Mouse (Mus musculus) heart, embryonic 16.5 days (tissue): ENCODE measurements around the gene Arl8b. TPM values are rescaled to one million over a fixed set of nuclear protein-coding genes. Genes with fewer than 3 reads are reported as not detected.

Experiments
- ATAC-seq: fragments of 200-750 bp; cut with Nextera tagmentation; replicated peaks from 2 replicates; pipeline ENCODE4 v1.8.0; 2017; ENCODE audit warnings: moderate number of reproducible peaks; ENCODE audit not compliant: insufficient read depth, low FRiP score; ENCODE audit errors: extremely low read depth
- H3K27ac ChIP-seq: fragments of 300-500 bp; sonication (generic); 2 replicates; pipeline ENCODE4 v1.5.1; 2014; ENCODE audit warnings: mild to moderate bottlenecking, low read length, control low read depth, moderate library complexity
- H3K27me3 ChIP-seq: fragments of 300-500 bp; sonication (generic); 2 replicates; pipeline ENCODE4 v1.6.1; 2014; ENCODE audit warnings: low read length, mixed read lengths; ENCODE audit not compliant: control insufficient read depth, insufficient read depth
- H3K36me3 ChIP-seq: fragments of 300-500 bp; sonication (generic); 2 replicates; pipeline ENCODE4 v1.6.1; 2014; ENCODE audit not compliant: control insufficient read depth, insufficient read depth
- H3K4me1 ChIP-seq: fragments of 300-500 bp; sonication (generic); 2 replicates; pipeline ENCODE4 v1.6.1; 2014; ENCODE audit warnings: low read length, mixed read lengths; ENCODE audit not compliant: control insufficient read depth, insufficient read depth
- H3K4me2 ChIP-seq: fragments of 300-500 bp; sonication (generic); 2 replicates; pipeline ENCODE4 v1.6.1; 2014; ENCODE audit warnings: low read depth, mild to moderate bottlenecking, control low read depth, low read length
- H3K4me3 ChIP-seq: fragments of 300-500 bp; sonication (generic); 2 replicates; pipeline ENCODE4 v1.5.1; 2014; ENCODE audit warnings: mild to moderate bottlenecking, control low read depth, low read length
- H3K9ac ChIP-seq: fragments of 300-500 bp; sonication (generic); 2 replicates; pipeline ENCODE4 v1.6.1; 2014; ENCODE audit warnings: low read length, control low read depth
- H3K9me3 ChIP-seq: fragments of 300-500 bp; sonication (generic); replicated peaks from 2 replicates; pipeline ENCODE4 v1.6.1; 2016; ENCODE audit warnings: low read length; ENCODE audit not compliant: control insufficient read depth
- WGBS: fragments of 180-500 bp; shearing (Covaris S2); extraction: QIAGEN DNeasy Blood & Tissue Kit; methylation state at CpG from one replicate; pipeline ENCODE4 v1.1.7; 2014; 5-methylcytosine and 5-hydroxymethylcytosine counted together
- polyA plus RNA-seq: library from polyadenylated mRNA; unstranded; fragments of >200 nt; fragmentation: Nextera tagmentation; extraction: Ambion mirVana; gene quantifications from 2 replicates; pipeline ENCODE4 v1.2.1, GENCODE M21; 2015

Gene Arl8b
- polyA plus RNA-seq, 1 experiment from 2014 or later, result 72.5 TPM

DNA sequence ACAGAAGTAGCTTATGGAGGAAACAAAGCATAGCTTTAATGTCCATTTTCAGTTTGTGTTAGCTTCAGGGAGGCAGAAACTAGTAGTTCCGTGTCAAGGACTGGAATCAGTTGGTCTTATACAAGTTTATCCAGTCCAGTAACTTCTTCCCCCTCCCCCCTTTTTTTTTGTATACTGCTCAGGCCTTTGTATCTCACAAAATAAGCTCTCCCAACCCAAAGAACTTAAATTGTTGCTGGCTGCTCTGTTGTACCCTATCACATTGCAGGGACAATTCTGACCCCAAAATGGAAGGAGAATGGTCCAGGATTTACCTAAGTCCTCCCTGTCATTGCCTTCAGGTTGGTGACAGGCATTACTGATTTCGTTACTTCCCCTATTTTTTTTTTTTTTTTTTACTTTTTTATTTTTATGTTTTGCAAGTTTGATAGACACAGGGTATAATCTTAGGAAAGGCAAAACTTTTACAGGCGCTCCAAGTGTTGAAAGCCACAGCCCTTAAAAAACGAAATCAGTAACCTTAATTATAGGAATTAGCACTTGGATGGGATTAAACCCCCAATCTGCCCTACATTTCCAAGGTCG, 44.5 kb downstream of the Arl8b start:
- WGBS, result 27% methylated on average over 5 of the region's 5 CpGs
- no peaks in the 10 kb centered on the region for H3K9me3 ChIP-seq
- H3K27me3 ChIP-seq, result no peaks in the 10 kb centered on the region
- H3K4me2 ChIP-seq, result peak overlapping the region; percentile 94
- no peak for ATAC-seq
- H3K36me3 ChIP-seq, result peaks cover 12% of the 10 kb centered on the region; the same call in 1 of the 2 replicates
- H3K4me1 ChIP-seq, result peaks cover 16% of the 10 kb centered on the region
- peak overlapping the region; percentile 67 for H3K9ac ChIP-seq
- peak overlapping the region; percentile 43; the same call in 1 of the 2 replicates for H3K27ac ChIP-seq
- peak overlapping the region; percentile 97 for H3K4me3 ChIP-seq

DNA sequence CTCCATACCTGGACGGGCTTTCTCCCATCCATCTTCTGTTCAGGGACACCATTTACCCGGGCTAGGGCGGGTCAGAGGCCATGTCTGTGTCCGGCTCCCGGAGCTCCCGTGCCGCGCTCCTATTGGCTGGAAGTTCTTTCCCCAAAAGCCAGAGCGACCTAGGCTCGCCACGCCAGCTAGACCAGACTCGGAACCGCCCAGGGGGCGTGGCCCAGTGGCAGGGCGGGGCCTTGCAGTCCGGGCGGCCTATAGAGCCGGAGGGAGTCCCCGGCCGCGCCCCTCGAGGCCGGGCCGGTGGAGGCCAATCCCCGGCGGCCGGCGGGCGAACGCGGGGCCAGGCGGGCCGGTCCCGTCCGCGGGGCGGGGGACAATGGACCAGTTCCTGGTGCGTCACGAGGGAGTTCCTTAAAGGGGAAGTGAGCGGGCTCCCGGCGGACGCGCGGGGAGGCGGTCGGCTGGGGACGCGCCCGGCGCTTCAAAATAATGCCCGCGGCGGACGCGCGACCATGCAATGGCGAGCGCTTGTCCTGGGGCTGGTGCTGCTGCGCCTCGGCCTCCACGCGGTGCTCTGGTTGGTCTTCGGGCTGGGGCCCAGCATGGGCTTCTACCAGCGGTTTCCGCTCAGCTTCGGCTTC, 45.5 kb downstream of the Arl8b start, which contains the start of gene Edem1:
Gene Edem1, plus strand, starts transcription at position 408 of the 635 bp plus-strand sequence.
- H3K27ac ChIP-seq, result peak within 1 kb of the TSS; percentile 84
- peaks cover 5% of the 10 kb centered on the region; the same call in 1 of the 2 replicates for H3K36me3 ChIP-seq
- H3K4me1 ChIP-seq, result peaks cover 16% of the 10 kb centered on the region
- H3K27me3 ChIP-seq, result no peaks in the 10 kb centered on the region
- peak within 1 kb of the TSS; percentile 94 for H3K4me2 ChIP-seq
- H3K4me3 ChIP-seq, result peak within 1 kb of the TSS; percentile 97
- under 1% methylated on average over 66 of the region's 67 CpGs for WGBS
- no peaks in the 10 kb centered on the region for H3K9me3 ChIP-seq
- ATAC-seq, result peak; percentile 99
- H3K9ac ChIP-seq, result peak within 1 kb of the TSS; percentile 94

DNA sequence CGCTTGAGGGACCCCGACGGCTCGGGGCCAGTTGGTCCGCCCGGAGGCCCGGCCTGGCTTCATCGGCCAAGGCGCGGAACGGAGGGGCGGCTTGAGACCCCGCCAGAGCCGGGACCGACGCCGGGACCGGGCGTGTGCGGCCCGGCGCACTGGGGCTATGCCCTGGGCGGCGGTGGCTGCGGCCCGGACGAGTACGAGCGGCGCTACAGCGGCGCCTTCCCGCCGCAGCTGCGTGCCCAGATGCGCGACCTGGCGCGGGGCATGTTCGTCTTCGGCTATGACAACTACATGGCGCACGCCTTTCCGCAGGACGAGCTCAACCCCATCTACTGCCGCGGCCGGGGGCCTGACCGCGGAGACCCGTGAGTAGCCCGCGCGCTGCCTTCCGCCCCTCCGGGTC, 46.0 kb downstream of the Arl8b start:
- peak; percentile 34 for ATAC-seq
- H3K27me3 ChIP-seq, result no peaks in the 10 kb centered on the region
- H3K36me3 ChIP-seq, result peaks cover 2% of the 10 kb centered on the region; the same call in 1 of the 2 replicates
- H3K9ac ChIP-seq, result peak overlapping the region; percentile 94
- H3K4me1 ChIP-seq, result peaks cover 16% of the 10 kb centered on the region
- H3K9me3 ChIP-seq, result no peaks in the 10 kb centered on the region
- WGBS, result under 1% methylated on average over 56 of the region's 56 CpGs
- peak overlapping the region; percentile 94 for H3K4me2 ChIP-seq
- H3K27ac ChIP-seq, result peak overlapping the region; percentile 84
- H3K4me3 ChIP-seq, result peak overlapping the region; percentile 97

DNA sequence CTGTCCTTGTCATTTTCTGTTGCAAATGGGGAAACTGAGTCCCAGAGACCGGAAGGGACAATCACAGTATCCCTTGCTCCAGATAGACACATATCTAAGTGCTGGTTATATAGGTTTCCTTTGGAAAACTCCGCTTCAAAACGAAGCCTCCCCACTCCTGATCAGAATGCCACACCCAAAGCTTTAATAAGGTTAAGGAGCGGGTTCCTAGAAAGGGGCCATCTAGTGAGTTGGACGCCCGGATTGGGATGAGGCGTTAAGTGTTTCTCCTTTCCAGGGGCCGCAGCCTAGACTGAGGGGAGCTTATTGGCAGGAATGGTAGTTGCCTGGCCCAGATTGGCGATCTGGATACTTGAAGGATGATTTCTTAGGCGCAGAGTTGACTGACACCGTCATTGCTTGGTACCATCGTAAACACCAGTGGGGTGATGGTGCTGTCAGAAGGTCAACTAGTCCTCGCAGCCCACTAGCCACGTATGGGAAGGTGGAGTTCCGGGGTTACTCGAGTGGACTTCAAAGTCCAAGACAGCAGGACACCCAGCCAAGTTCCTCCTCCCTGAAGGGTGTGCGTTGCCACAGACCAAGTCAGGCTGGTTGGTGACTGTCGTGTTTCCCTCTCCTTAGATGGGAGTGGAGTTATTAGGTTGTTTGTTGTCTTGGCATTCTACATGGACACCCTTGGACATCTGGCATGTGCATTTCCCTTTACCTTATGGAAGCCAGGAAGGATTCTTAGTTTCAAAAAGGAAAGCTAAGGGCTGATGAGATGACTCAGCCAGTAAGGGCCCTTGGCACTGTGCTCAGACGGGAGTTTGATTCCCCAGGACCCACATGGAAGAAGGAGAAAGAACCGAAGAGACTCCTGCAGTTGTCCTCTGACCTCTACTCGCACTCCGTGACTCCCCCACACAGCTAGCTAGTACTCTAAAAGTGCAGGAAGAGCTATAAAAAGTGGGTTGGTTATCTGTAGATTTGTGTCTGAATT, 46.8 kb downstream of the Arl8b start:
- no peak for ATAC-seq
- 16% methylated on average over 22 of the region's 22 CpGs for WGBS
- H3K4me3 ChIP-seq, result peak overlapping the region; percentile 97
- peaks cover 14% of the 10 kb centered on the region for H3K4me1 ChIP-seq
- H3K36me3 ChIP-seq, result peaks cover 2% of the 10 kb centered on the region; the same call in 1 of the 2 replicates
- no peaks in the 10 kb centered on the region for H3K27me3 ChIP-seq
- H3K4me2 ChIP-seq, result peak overlapping the region; percentile 94
- peak overlapping the region; percentile 94 for H3K9ac ChIP-seq
- no peaks in the 10 kb centered on the region for H3K9me3 ChIP-seq
- H3K27ac ChIP-seq, result peak overlapping the region; percentile 84

DNA sequence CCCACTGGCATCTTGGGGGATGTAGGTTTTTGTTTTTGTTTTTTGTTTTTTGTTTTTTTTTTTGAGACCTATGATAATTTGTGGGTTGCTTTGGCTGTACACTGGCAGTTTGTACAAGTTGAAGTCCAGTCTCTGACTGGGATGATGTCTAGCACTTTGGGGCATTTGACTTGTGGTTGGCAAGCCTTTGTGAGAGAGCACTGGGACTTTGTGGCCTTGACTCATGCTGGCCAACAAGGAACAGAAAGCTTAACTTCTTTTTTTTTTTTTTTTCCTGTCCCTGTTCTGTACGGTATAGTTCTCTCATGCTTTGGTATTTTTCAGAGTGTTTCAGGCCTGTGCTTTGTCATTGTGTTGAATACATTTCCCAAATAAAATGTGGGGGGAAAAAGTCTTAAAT, 49.3 kb downstream of the Arl8b start:
- Histone ChIP-seq H3K27ac (no peak overlapping the region), H3K27me3 (no peaks in the 10 kb centered on the region), H3K9me3 (no peaks in the 10 kb centered on the region), H3K4me3 (no peak overlapping the region), H3K4me2 (no peak overlapping the region), H3K36me3 (peaks cover 2% of the 10 kb centered on the region; the same call in 1 of the 2 replicates), H3K9ac (no peak overlapping the region), H3K4me1 (peaks cover 10% of the 10 kb centered on the region)
- WGBS, result 77% methylated on average over 1 of the region's 1 CpGs
- no peak for ATAC-seq

DNA sequence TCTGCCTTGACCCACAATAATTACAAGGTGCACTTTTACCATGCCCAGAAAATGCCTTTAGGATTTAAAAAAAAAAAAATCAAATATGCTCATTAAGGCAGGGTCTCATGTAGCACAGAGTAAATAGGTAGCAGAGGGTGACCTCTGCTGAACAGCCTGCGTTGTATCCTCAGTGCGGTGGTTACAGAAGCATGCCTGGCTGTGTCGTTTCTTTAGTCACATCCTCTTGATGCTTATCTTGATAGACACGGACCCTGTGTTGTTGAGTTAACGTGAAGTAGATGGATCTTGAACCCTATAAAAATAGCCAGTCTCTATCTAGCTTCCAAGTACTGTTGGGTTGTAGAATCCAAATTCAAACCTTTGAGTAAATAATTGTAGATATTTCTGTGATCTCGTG, 50.1 kb downstream of the Arl8b start:
- Histone ChIP-seq H3K27ac (no peak overlapping the region), H3K4me3 (no peak overlapping the region), H3K9ac (no peak overlapping the region), H3K4me2 (no peak overlapping the region), H3K9me3 (no peaks in the 10 kb centered on the region), H3K4me1 (peaks cover 8% of the 10 kb centered on the region), H3K27me3 (no peaks in the 10 kb centered on the region), H3K36me3 (peaks cover 2% of the 10 kb centered on the region; the same call in 1 of the 2 replicates)
- no peak for ATAC-seq
- WGBS, result 45% methylated on average over 6 of the region's 6 CpGs

DNA sequence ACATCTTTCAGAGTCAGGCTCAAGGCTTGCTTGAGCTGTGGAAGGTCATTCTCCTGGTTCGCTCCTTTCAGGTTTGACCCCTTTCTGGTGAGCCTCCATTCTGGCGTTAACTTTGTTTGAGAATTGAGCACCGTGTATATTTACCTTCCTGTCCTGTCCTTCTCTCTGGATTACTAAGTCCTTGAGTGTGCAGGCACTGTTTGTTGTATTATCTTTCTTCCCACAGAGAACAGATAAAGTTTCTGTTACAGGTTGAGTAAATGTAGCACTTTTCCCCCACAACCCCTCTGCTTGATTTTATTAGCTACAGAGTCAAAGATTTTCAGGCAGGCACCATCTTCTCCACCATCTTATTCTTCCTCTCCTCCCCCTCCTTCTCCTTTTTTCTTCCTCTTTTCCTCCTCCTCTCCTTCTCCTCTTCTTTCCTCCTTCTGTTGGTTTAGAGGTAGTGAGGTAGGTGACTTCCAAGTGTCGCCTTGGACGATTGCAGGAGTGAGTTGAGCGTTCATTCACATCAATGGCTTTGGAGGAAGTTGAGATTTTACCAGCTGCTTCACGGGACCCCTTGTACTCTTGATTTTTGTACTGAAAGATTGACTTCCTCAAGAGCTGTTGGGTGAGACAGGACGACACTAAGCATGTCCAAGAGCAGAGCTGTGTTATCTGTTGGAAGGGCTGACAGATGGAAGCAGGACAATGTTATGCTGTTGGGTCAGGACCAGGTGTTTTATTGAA, 51.2 kb downstream of the Arl8b start:
- H3K27ac ChIP-seq, result no peak overlapping the region
- 59% methylated on average over 8 of the region's 8 CpGs for WGBS
- no peak overlapping the region for H3K4me2 ChIP-seq
- peaks cover 2% of the 10 kb centered on the region; the same call in 1 of the 2 replicates for H3K36me3 ChIP-seq
- H3K4me1 ChIP-seq, result peaks cover 8% of the 10 kb centered on the region
- H3K4me3 ChIP-seq, result no peak overlapping the region
- H3K27me3 ChIP-seq, result no peaks in the 10 kb centered on the region
- H3K9ac ChIP-seq, result no peak overlapping the region
- H3K9me3 ChIP-seq, result no peaks in the 10 kb centered on the region
- no peak for ATAC-seq
